Mouse (Mus musculus): ENCODE results near the gene Wdr1. TPM values are rescaled to one million over a fixed set of nuclear protein-coding genes. Genes with fewer than 3 reads are reported as not detected.

The Wdr1 gene
- total RNA-seq, 2 experiments from 2014 or later = 149 to 155 TPM

- Histone ChIP-seq H3K4me3 (no peak overlapping the region), H3K27ac (no peak overlapping the region)
- TF ChIP-seq CTCF (IDR thresholded peaks at IDR 0.05) = no peak
- intact Hi-C loops (cut with DNase I) = no loop called here
- no peak for DNase-seq (ENCODE audit: extremely low spot score in 1 of 2, low spot score in 2 of 2)
These were observed 19.4 kb downstream of the Wdr1 start for GRCm38 (mm10) chr5:38543496-38544217.

GRCm38 (mm10) chr5:38541728-38542127 is 21.3 kb downstream of the Wdr1 start:
- no peak overlapping the region for H3K4me3 ChIP-seq
- no peak overlapping the region for H3K27ac ChIP-seq
- no peak for DNase-seq (ENCODE audit: extremely low spot score in 1 of 2, low spot score in 2 of 2)
- intact Hi-C loops (cut with DNase I) = no loop called here
- no peak for TF ChIP-seq CTCF (IDR thresholded peaks at IDR 0.05)

DNA sequence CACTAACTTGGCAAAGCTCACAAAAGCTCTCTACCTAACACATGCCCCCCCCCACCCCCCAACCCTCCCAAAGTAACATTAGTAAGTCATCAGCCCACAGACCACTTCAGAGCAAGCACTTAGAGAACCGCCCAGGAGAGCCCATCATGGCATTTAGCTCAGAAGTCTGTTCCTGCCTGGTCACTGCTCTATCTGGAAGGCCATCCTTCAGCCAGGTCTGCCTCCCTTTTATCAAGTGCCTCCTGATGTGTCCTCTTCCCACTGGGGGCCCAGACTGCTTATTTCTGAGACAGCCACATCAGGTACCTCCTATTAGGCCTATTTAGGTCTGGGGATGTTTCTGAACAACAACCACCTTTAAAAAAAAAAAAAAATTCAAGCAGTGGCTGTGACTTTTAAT is 22.1 kb downstream of the Wdr1 start:
- no peak for TF ChIP-seq CTCF (IDR thresholded peaks at IDR 0.05)
- Histone ChIP-seq H3K4me3 (no peak overlapping the region), H3K27ac (no peak overlapping the region)
- intact Hi-C loops (cut with DNase I) = no loop called here
- DNase-seq (ENCODE audit: extremely low spot score in 1 of 2, low spot score in 2 of 2) = no peak

GRCm38 (mm10) chr5:38538508-38538907 is 24.5 kb downstream of the Wdr1 start:
- Histone ChIP-seq H3K27ac (no peak overlapping the region), H3K4me3 (no peak overlapping the region)
- intact Hi-C loops (cut with DNase I) = no loop called here
- TF ChIP-seq CTCF (IDR thresholded peaks at IDR 0.05) = no peak
- DNase-seq (ENCODE audit: extremely low spot score in 1 of 2, low spot score in 2 of 2) = no peak

GRCm38 (mm10) chr5:38537845-38538244 is 25.2 kb downstream of the Wdr1 start:
- H3K4me3 ChIP-seq = no peak overlapping the region
- H3K27ac ChIP-seq = no peak overlapping the region
- DNase-seq (ENCODE audit: extremely low spot score in 1 of 2, low spot score in 2 of 2) = no peak
- TF ChIP-seq CTCF (IDR thresholded peaks at IDR 0.05) = no peak
- intact Hi-C loops (cut with DNase I) = no loop called here

GRCm38 (mm10) chr5:38536822-38537221 is 26.2 kb downstream of the Wdr1 start:
- DNase-seq (ENCODE audit: extremely low spot score in 1 of 2, low spot score in 2 of 2) = no peak
- H3K4me3 ChIP-seq = no peak overlapping the region
- no peak for TF ChIP-seq CTCF (IDR thresholded peaks at IDR 0.05)
- intact Hi-C loops (cut with DNase I) = no loop called here
- no peak overlapping the region for H3K27ac ChIP-seq

DNA sequence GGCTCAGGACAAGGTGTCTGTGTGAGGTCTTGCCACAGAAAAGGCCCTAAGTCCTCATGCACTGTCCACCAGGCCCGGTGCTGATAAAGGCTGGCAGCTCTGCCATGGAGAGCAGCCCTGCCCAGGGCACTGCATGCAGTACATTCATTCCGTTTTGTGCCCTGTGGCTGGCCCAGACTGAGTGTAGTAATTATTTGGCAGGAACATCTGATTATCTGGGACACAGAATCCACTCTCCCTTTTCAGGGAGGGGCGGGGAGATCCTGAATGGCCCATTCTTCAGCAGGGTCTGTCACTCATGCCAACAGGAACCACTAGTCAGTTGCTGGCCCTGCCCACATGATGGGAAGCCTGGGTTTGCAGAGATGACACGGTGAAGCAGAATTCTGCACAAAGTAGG is 30.9 kb downstream of the Wdr1 start:
- peak; percentile 25 to 47 for DNase-seq (ENCODE audit: extremely low spot score in 1 of 2, low spot score in 2 of 2)
- intact Hi-C loops (cut with DNase I) = loop anchor here (5.0 kb wide), 1 partner anchor 90 kb away; no protein-coding TSS in a partner anchor
- Histone ChIP-seq H3K27ac (no peak overlapping the region; the same call in 1 of the 2 replicates), H3K4me3 (no peak overlapping the region)
- no peak for TF ChIP-seq CTCF (IDR thresholded peaks at IDR 0.05)

DNA sequence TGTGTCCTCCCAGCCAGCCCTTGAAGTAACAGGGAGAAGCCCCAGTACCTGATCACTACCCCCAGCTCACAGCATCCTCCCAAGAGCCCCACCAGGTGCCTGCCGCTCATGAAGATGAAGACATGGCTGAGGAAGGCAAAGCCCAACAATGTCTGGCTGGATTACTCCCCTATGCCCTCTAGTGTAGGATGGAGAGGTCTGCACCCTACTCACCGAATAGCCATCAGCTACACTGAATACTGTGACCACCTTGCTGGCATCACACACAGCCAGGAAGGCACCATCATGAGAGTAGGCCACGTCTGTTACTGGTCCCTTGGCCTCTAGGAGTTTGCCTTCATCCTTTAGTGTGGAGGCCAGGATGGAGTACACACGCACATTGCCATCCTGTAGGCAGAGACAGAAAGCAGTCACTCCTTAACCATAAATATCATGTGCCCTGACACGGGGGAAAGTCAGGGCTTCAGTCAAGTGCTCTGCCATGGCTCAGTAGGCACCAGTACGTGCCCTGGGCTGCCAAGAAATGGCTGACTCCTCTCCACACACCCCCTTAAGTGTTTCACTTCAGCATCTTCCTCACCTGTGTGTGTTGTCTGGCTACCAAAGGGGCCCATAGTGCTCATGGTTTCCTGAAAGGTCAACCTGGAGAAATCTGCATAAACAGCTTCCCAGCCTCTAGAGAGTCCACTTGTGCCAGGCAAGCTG is 33.1 kb downstream of the Wdr1 start:
- intact Hi-C loops (cut with DNase I) = loop anchor here (5.0 kb wide), 1 partner anchor 92 kb away; no protein-coding TSS in a partner anchor

DNA sequence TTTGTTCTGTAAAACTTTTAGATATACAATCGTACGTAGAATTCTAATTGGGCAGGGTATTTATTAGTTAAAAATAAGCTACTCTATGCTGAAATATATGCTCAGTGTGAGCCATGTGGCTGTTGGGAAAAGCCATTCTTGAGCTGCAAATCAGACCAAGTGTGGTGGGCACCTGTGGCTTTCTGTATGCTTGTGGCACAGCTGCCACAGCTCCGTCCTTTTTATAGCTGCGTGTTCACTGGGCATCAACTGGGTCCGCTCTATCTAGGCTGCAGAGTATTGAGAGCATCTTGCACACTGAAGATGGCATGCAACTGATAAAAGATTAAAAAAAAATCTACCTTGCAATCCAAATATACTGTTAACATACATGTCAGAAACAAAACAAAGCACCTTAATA is 40.0 kb downstream of the Wdr1 start:
- H3K27ac ChIP-seq = no peak overlapping the region
- H3K4me3 ChIP-seq = no peak overlapping the region
- DNase-seq (ENCODE audit: extremely low spot score in 1 of 2, low spot score in 2 of 2) = no peak
- no peak for TF ChIP-seq CTCF (IDR thresholded peaks at IDR 0.05)
- intact Hi-C loops (cut with DNase I) = no loop called here

More for the DNA sequence above, 33.1 kb downstream of the Wdr1 start:
- Histone ChIP-seq H3K4me3 (no peak overlapping the region), H3K27ac (no peak overlapping the region)
- DNase-seq (ENCODE audit: extremely low spot score in 1 of 2, low spot score in 2 of 2) = no peak
- TF ChIP-seq CTCF (IDR thresholded peaks at IDR 0.05) = peak; percentile 62

GRCm38 (mm10) chr5:38520838-38521237 is 42.2 kb downstream of the Wdr1 start:
- H3K27ac ChIP-seq = no peak overlapping the region
- H3K4me3 ChIP-seq = no peak overlapping the region
- no peak for TF ChIP-seq CTCF (IDR thresholded peaks at IDR 0.05)
- no peak for DNase-seq (ENCODE audit: extremely low spot score in 1 of 2, low spot score in 2 of 2)
- intact Hi-C loops (cut with DNase I) = no loop called here

DNA sequence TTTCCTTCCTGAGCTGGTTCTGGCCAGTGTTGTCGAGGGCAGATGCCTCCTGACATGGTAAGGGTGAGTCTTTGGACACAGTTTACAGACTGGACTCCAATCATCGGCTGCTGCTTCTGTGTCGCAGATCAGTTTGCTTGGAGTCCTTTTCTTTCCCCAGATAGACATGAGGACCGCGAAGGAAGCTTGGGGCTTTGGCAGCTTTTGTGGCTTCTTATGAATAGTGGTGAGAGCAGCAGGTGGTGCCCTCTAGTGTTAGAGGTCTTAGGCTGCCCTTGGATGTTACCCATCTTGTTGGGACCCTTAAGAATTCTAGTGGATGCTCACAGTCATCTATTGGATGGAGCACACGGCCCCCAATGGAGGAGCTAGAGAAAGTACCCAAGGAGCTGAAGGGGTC is 46.8 kb downstream of the Wdr1 start:
- no peak overlapping the region for H3K4me3 ChIP-seq
- peak; percentile 64 for TF ChIP-seq CTCF (IDR thresholded peaks at IDR 0.05)
- intact Hi-C loops (cut with DNase I) = loop anchor here (2.0 kb wide), 1 partner anchor 209 kb away; no protein-coding TSS in a partner anchor
- H3K27ac ChIP-seq = no peak overlapping the region
- DNase-seq (ENCODE audit: extremely low spot score in 1 of 2, low spot score in 2 of 2) = peak in 1 of 2 experiments; percentile 29

DNA sequence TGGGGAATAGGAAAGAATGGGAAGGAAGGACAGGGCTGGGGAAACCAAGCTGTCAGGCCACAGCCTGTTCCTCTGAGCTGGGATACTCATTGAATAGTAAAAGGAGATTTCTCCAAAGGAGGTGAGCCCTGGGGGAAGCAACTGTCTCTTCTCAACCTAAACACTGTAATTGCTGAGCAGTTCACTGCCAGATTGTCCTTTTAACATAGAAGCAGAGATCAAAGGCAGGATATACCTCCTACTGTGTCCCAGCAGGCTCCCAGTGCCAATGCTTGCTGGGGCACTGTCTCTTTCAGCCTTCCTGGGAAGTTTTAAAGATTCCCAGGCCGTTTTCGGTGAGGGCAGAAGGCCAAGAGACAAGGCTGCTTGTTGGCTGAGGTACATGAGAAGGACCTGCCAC is 50.0 kb downstream of the Wdr1 start:
- TF ChIP-seq CTCF (IDR thresholded peaks at IDR 0.05) = no peak
- intact Hi-C loops (cut with DNase I) = no loop called here
- Histone ChIP-seq H3K4me3 (no peak overlapping the region), H3K27ac (no peak overlapping the region)
- no peak for DNase-seq (ENCODE audit: extremely low spot score in 1 of 2, low spot score in 2 of 2)

Measured in left cerebral cortex, adult 2 months (tissue).